Mouse (Mus musculus) liver, embryonic 13.5 days (tissue): ENCODE results near the gene Tdrkh. TPM values are rescaled to one million over a fixed set of nuclear protein-coding genes. Genes with fewer than 3 reads are reported as not detected.
A peak's percentile ranks its signal among the peaks of the same experiment; 100 is the strongest.

Source experiments
- ATAC-seq: fragments of 200-750 bp; cut with Nextera tagmentation; 2 replicates; pipeline ENCODE4 v1.8.0; 2017; ENCODE audit warnings: low read depth, mild to moderate bottlenecking, moderate number of reproducible peaks, moderate library complexity
- DNase-seq: peaks from one replicate; pipeline ENCODE4 v3.0.0; 2022
- H3K27ac ChIP-seq: fragments of 300-500 bp; sonication (generic); 2 replicates; pipeline ENCODE4 v1.5.1; 2015; ENCODE audit warnings: moderate library complexity, mild to moderate bottlenecking, inconsistent platforms
- H3K27me3 ChIP-seq: fragments of 300-500 bp; sonication (generic); 2 replicates; pipeline ENCODE4 v1.6.1; 2015; ENCODE audit warnings: mild to moderate bottlenecking, inconsistent platforms
- H3K36me3 ChIP-seq: fragments of 300-500 bp; sonication (generic); 2 replicates; pipeline ENCODE4 v1.6.1; 2015; ENCODE audit warnings: mild to moderate bottlenecking, inconsistent platforms
- H3K4me1 ChIP-seq: fragments of 300-500 bp; sonication (generic); replicated peaks from 2 replicates; pipeline ENCODE4 v1.6.1; 2015; ENCODE audit warnings: inconsistent platforms
- H3K4me2 ChIP-seq: fragments of 300-500 bp; sonication (generic); 2 replicates; pipeline ENCODE4 v1.6.1; 2015; ENCODE audit warnings: inconsistent platforms, mild to moderate bottlenecking, moderate library complexity
- H3K4me3 ChIP-seq: fragments of 300-500 bp; sonication (generic); replicated peaks from 2 replicates; pipeline ENCODE4 v1.5.1; 2015; ENCODE audit warnings: mild to moderate bottlenecking, inconsistent platforms
- H3K9ac ChIP-seq: fragments of 300-500 bp; sonication (generic); 2 replicates; pipeline ENCODE4 v1.6.1; 2015; ENCODE audit warnings: mild to moderate bottlenecking, inconsistent platforms
- H3K9me3 ChIP-seq: fragments of 300-500 bp; sonication (generic); replicated peaks from 2 replicates; pipeline ENCODE4 v1.6.1; 2016; ENCODE audit warnings: inconsistent platforms
- WGBS: fragments of 180-500 bp; shearing (Covaris S2); methylation state at CpG from one replicate; pipeline ENCODE4 v1.1.7; 2015; ENCODE audit not compliant: insufficient replicate concordance; 5-methylcytosine and 5-hydroxymethylcytosine counted together
- polyA plus RNA-seq: library from polyadenylated mRNA; unstranded; fragments of >200 nt; fragmentation: Nextera tagmentation; extraction: Ambion mirVana; gene quantifications from 2 replicates; pipeline ENCODE4 v1.2.1, GENCODE M21; 2015

The Tdrkh gene
- polyA plus RNA-seq: 9.5 and 13.9 TPM in 2 replicates

DNA sequence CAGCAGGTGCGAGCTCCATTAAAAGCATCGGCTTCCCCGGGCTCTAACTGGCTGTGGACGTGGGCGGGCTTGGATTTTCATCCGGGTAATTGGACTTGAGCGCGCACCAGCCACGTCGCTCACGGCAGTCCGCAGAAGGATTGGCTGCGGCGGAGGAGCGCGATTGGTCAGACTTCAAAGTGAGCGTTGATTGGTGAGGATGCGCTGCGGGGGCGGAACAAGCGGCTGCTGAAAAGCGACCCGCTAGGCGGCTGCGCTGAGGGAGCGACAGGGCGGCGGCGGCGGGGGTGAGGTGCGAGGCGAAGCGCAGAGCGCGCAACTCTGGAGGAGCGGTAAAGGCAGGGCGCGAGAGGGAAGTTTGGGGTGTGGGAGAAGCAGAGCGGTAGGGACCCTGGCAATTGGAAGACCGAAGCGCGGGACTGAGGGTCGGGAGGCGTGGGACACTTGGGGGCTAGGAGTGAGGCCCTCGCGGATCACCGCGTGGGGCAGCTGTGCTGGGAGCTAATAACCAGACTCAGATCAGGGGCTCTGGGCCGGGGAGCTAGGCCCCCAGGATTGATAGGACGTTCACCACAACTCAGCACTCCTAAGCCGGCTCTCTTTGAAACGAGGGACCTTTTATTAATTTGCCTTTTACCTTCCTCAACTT is at the start of gene Tdrkh:
Tdrkh (plus strand) TSS at position 243 of the 649 bp plus-strand sequence.
- peak; percentile 97 for ATAC-seq
- H3K27ac ChIP-seq: no peak within 1 kb of the TSS

DNA sequence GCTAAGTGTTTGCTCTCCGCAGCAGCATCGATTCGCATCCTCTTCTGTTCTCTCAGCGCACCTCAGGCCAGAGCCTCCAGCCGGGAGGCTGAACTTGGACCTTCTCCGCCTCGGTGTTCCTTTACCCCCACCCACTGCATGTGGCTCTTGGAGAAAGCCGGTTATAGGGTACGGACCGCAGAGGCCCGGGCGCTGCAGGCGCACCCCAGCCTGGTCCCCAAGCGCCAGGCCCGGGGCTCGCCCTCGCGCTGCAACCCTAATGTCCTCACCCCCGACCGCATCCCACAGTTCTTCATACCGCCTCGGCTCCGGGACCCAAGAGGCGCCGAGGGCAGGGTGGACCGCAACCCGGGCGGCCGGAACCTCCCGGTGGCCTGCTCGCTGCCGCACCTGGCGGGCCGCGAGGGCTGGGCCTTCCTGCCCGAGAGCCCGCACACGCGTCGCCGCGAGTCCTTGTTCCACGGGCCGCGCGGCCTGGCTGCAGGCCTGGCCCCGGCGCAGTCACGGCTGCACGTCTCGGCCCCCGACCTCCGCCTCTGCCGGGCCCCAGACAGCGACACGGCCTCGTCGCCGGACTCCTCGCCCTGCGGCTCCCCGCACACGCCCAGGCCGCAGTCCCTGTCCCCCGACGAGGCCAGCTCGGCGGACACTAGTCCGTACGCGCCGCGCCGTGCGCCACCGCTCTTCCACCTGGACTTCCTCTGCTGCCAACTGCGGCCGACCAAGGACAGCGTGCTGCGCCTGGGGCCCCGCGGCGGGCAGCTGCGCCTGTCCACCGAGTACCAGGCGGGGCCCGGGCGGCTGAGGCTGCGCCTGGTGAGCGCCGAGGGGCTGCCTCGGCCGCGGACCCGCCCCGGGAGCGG is 49.6 kb upstream of the Tdrkh start:
- WGBS: 6% methylated on average over 92 of the region's 97 CpGs
- H3K9me3 ChIP-seq: no peaks in the 10 kb centered on the region
- H3K27me3 ChIP-seq: peaks cover 51% of the 10 kb centered on the region
- H3K4me3 ChIP-seq: peak overlapping the region; percentile 43
- H3K4me1 ChIP-seq: peaks cover 4% of the 10 kb centered on the region; the same call in 1 of the 2 replicates
- no peaks in the 10 kb centered on the region for H3K36me3 ChIP-seq
- ATAC-seq (peak; percentile 30; the same call in 1 of the 2 replicates), DNase-seq (no peak)
- peak overlapping the region; percentile 36 for H3K9ac ChIP-seq
- H3K27ac ChIP-seq: no peak overlapping the region
- peak overlapping the region; percentile 62 for H3K4me2 ChIP-seq

More for the DNA sequence above, at the start of gene Tdrkh:
- Histone ChIP-seq H3K27me3 (peaks cover 21% of the 10 kb centered on the region), H3K4me2 (peak within 1 kb of the TSS; percentile 78), H3K4me3 (peak within 1 kb of the TSS; percentile 58), H3K9me3 (no peaks in the 10 kb centered on the region), H3K4me1 (peaks cover 15% of the 10 kb centered on the region), H3K9ac (peak within 1 kb of the TSS; percentile 61), H3K36me3 (no peaks in the 10 kb centered on the region)
- WGBS: 9% methylated on average over 52 of the region's 52 CpGs
- peak; percentile 83 for DNase-seq

DNA sequence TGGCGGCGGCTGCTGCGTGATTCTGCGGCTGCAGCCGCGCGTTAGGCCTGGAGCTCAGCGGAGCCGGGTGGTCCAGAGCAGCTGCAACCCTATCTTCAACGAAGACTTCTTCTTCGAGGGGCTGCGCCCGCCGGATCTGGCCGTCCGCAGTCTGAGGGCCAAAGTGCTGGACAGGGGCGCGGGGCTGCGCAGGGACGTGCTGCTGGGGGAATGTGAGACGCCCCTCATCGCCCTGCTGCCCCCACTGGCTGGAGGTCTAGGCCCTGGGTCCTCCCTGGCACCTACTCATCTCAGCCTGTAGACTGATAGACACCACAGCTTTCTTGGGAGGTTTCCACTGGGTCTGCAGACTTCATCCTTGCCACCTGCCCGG is 48.9 kb upstream of the Tdrkh start:
- Histone ChIP-seq H3K9ac (peak overlapping the region; percentile 36; the same call in 1 of the 2 replicates), H3K27ac (no peak overlapping the region), H3K36me3 (no peaks in the 10 kb centered on the region), H3K4me1 (peaks cover 4% of the 10 kb centered on the region; the same call in 1 of the 2 replicates), H3K27me3 (peaks cover 51% of the 10 kb centered on the region), H3K4me2 (peak overlapping the region; percentile 62), H3K9me3 (no peaks in the 10 kb centered on the region), H3K4me3 (peak overlapping the region; percentile 43)
- 6% methylated on average over 23 of the region's 23 CpGs for WGBS
- no peak for ATAC-seq
- DNase-seq: no peak

DNA sequence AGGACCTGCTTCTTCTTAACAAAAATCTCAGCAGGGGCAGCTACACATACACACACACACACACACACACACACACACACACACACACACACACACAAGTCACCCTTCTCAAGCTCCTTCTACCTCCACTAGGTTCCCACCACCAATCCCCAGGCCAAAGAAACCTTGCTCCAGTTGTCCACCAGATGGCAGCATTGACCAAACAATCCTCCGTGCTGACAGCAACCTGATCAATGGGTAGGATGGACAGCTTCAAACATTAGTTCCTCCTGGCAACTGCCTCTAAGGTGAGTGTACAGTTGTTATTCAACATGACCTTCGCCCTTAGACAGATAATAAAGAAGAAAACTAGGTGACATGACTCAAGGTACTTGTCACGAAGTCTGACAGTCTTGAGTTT is 46.3 kb upstream of the Tdrkh start:
- ATAC-seq (no peak), DNase-seq (peak; percentile 45)
- Histone ChIP-seq H3K4me3 (no peak overlapping the region), H3K27me3 (peaks cover 48% of the 10 kb centered on the region), H3K27ac (no peak overlapping the region), H3K9me3 (no peaks in the 10 kb centered on the region), H3K4me2 (no peak overlapping the region), H3K4me1 (peaks cover 4% of the 10 kb centered on the region; the same call in 1 of the 2 replicates), H3K36me3 (no peaks in the 10 kb centered on the region), H3K9ac (no peak overlapping the region)
- WGBS: 18% methylated on average over 3 of the region's 3 CpGs

DNA sequence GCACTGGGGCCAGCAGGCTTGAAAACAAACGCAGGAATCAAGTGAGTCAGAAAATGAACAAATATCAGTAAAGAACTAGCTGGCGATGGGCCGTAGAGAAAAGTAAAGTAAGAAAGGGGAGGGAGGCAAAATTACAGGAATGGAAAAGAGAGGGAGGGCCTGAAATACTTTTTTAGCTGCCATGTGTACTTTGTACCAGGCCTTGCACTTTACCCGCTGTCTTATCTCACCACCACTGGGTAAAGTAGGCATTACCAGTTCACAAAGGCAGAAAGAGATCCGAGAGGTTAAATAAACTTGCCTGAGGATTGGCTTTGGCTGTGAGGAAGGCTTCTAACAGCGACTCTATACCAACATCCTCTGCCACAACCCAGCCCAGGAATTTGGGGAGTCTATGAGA is 45.6 kb upstream of the Tdrkh start:
- DNase-seq (no peak), ATAC-seq (no peak)
- Histone ChIP-seq H3K4me2 (no peak overlapping the region), H3K4me1 (peaks cover 4% of the 10 kb centered on the region; the same call in 1 of the 2 replicates), H3K36me3 (no peaks in the 10 kb centered on the region), H3K27me3 (peaks cover 44% of the 10 kb centered on the region), H3K9ac (no peak overlapping the region), H3K4me3 (no peak overlapping the region), H3K27ac (no peak overlapping the region), H3K9me3 (no peaks in the 10 kb centered on the region)
- 61% methylated on average over 6 of the region's 6 CpGs for WGBS

DNA sequence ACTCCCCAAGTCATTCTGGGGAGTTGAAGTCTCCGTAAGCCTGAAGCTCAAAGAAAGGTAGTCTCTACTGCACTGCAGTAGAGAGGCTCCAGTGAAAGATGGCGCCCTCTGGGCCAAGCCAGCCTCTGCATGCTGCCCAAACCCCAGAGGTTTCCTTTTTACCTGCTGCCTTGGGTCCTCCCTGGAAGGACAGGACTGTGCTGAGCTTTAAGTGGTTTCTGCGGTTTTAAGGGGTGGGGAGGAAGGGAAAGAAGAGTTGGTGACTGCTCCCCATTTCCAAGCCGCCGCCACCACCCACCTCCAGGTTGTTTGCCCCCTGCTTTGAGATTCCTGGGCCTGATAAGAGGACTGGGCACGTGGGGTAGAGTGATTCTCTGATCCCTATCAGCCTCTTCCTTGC is 44.4 kb upstream of the Tdrkh start:
- no peak overlapping the region for H3K4me2 ChIP-seq
- H3K9ac ChIP-seq: no peak overlapping the region
- WGBS: 42% methylated on average over 6 of the region's 6 CpGs
- H3K27ac ChIP-seq: no peak overlapping the region
- ATAC-seq (no peak), DNase-seq (no peak)
- no peak overlapping the region for H3K4me3 ChIP-seq
- peaks cover 33% of the 10 kb centered on the region for H3K27me3 ChIP-seq
- peaks cover 9% of the 10 kb centered on the region for H3K4me1 ChIP-seq
- H3K9me3 ChIP-seq: no peaks in the 10 kb centered on the region
- no peaks in the 10 kb centered on the region for H3K36me3 ChIP-seq

DNA sequence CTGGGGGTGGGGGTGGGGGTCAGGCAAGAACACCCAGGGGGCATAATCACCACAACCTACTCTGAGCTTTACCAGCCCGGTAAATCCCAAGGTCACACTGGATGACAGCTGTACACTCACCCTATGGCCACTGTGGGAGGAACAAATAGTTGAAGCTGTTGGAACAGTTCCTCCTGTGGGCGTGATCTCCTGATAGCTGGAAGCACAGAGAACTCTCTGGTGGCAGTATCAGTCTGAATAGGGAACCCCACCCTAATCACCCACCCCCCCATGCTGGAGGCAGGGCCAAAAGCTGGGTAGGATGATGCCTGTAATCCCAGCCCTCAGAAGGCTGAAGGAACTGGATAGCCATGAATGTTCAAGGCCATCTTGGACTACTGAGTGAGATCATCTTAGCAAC is 43.4 kb upstream of the Tdrkh start:
- Histone ChIP-seq H3K4me2 (no peak overlapping the region), H3K27ac (no peak overlapping the region), H3K27me3 (peaks cover 22% of the 10 kb centered on the region), H3K9me3 (no peaks in the 10 kb centered on the region), H3K4me1 (peaks cover 12% of the 10 kb centered on the region), H3K4me3 (no peak overlapping the region), H3K9ac (no peak overlapping the region), H3K36me3 (no peaks in the 10 kb centered on the region)
- no peak for DNase-seq
- ATAC-seq: peak; percentile 45
- WGBS: 27% methylated on average over 2 of the region's 2 CpGs

DNA sequence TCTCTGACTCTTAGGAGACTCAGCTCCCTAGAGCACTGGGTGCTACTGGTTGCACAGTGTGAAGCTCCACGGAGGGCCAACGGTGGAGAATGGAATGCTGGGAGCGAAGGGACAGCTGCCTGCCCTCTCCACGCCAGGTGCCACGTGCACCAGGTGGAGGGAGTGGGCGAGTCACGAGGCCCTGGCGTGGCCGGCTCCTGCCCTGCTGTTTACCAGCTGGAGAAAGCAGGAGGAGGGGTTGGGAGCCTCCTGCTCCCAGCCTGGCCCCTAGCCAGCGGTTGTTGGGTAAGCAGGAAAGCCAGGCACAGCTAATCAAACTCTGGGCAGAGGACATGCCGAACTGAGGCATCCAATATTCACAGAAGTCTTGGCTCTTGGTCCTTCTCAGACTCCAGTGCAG is 41.4 kb upstream of the Tdrkh start:
- Histone ChIP-seq H3K4me1 (peaks cover 12% of the 10 kb centered on the region), H3K9ac (no peak overlapping the region), H3K27me3 (0 out of 2 replicates have a peak, but pooled peaks cover 5% of the 10 kb centered on the region), H3K4me3 (no peak overlapping the region), H3K4me2 (no peak overlapping the region), H3K27ac (no peak overlapping the region), H3K36me3 (no peaks in the 10 kb centered on the region), H3K9me3 (no peaks in the 10 kb centered on the region)
- ATAC-seq (peak; percentile 50), DNase-seq (peak; percentile 12)
- 12% methylated on average over 11 of the region's 11 CpGs for WGBS

DNA sequence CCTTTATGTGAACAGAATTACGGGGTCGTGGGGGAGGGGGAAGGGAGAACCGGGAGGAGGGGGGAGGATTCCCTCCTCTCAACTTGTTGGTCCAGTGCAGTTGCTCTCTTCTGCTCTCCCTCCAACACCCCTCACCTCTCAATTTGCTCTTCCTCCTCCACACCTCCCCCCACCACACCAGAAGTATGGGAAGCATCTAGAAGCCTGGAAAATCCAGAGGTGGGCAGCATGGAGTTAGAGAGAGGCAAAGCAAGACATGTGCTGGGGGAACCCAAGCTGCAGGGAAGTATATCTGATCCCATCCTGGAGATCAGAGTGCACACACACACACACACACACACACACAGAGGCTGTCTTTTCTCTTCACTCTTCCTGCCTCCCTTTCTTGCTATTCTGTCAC is 41.0 kb upstream of the Tdrkh start:
- H3K36me3 ChIP-seq: no peaks in the 10 kb centered on the region
- H3K27ac ChIP-seq: no peak overlapping the region
- 0% methylated on average over 2 of the region's 3 CpGs for WGBS
- no peak for ATAC-seq
- DNase-seq: no peak
- no peak overlapping the region for H3K9ac ChIP-seq
- H3K4me1 ChIP-seq: peaks cover 12% of the 10 kb centered on the region
- H3K4me3 ChIP-seq: no peak overlapping the region
- H3K4me2 ChIP-seq: no peak overlapping the region
- H3K9me3 ChIP-seq: no peaks in the 10 kb centered on the region
- 0 out of 2 replicates have a peak, but pooled peaks cover 5% of the 10 kb centered on the region for H3K27me3 ChIP-seq

DNA sequence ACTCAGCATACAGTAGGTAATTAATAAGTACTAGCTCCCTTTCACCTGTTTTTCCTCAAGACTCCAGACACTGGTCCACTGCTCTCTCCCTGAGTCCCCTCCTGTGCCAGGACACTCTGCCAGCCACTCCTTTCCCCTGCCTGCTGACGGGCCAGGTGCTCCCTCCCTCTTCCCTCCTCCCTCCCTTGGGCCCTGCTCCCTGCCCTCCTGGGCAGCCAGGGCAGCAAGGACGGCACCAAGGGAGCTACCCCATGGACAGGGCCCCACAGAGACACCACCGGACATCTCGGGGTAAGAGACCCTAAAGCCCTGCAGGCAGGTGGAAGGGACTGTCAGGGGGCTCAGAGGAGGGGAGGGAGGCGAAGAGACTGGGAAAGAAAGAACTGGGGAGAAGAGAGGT is 40.4 kb upstream of the Tdrkh start, which contains the start of gene Rorc:
Rorc (plus strand) TSS at position 154 of the 400 bp plus-strand sequence.
- peak within 1 kb of the TSS; percentile 9; the same call in 1 of the 2 replicates for H3K9ac ChIP-seq
- DNase-seq (no peak), ATAC-seq (no peak)
- H3K4me2 ChIP-seq: peak within 1 kb of the TSS; percentile 19
- H3K4me3 ChIP-seq: no peak within 1 kb of the TSS
- WGBS: 19% methylated on average over 5 of the region's 5 CpGs
- H3K27me3 ChIP-seq: 0 out of 2 replicates have a peak, but pooled peaks cover 5% of the 10 kb centered on the region
- no peak within 1 kb of the TSS for H3K27ac ChIP-seq
- H3K9me3 ChIP-seq: no peaks in the 10 kb centered on the region
- H3K4me1 ChIP-seq: peaks cover 12% of the 10 kb centered on the region
- no peaks in the 10 kb centered on the region for H3K36me3 ChIP-seq

DNA sequence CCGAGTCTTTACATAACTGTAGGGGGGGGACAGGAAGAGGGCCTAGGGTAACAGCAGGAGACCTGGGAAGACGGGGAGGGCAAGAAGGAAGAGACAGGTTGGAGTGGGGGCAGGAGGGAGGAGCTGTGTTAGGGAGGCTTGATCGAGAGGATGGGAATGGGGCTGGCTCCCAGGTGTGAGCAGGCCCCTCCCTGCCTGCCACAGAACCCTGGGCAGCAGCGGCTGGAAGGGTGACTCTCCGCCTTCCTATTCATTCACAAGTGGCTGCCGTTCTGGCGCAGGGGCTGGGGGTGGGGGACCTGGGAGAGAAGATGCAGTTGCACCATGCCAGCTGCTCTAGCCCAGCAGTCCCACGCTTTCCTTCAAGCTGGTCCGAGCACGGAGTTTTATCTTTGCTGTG is 40.0 kb upstream of the Tdrkh start:
- 6% methylated on average over 10 of the region's 10 CpGs for WGBS
- H3K4me2 ChIP-seq: peak overlapping the region; percentile 19
- peak overlapping the region; percentile 9; the same call in 1 of the 2 replicates for H3K9ac ChIP-seq
- H3K4me3 ChIP-seq: no peak overlapping the region
- H3K27me3 ChIP-seq: 0 out of 2 replicates have a peak, but pooled peaks cover 5% of the 10 kb centered on the region
- DNase-seq (no peak), ATAC-seq (no peak)
- H3K4me1 ChIP-seq: peaks cover 12% of the 10 kb centered on the region
- H3K36me3 ChIP-seq: no peaks in the 10 kb centered on the region
- H3K27ac ChIP-seq: no peak overlapping the region
- H3K9me3 ChIP-seq: no peaks in the 10 kb centered on the region
